ENCODE assay signal across 11 mouse cellular contexts in genomic region chr19:3458331-3459099, GRCm38 (mm10). TPM values are rescaled to one million over a fixed set of nuclear protein-coding genes. Genes with fewer than 3 reads are reported as not detected.
"Had no signal": no experiment of that assay in that cellular context is flagged by ENCODE, and none has a peak within 500 bp of the region (broad histone marks: within the 10 kb centered on the region; RNA-seq: fewer than 3 reads in every experiment).

No protein-coding gene starts in this region.

- H3K27ac ChIP-seq: kidney, embryonic 15.5 days; limb, embryonic 15.5 days; liver, embryonic 13.5 days; midbrain, embryonic 12.5 days; neural tube, embryonic 13.5 days had no signal

- H3K4me2 ChIP-seq: kidney, embryonic 15.5 days; limb, embryonic 15.5 days; liver, embryonic 13.5 days; midbrain, embryonic 12.5 days; neural tube, embryonic 13.5 days had no signal

- DNase-seq: layer of hippocampus, adult 9-11 months; liver, embryonic 13.5 days; lung, adult 18-20 months; right cerebral cortex, postnatal 14 days; thymus, postnatal 36 days had no signal

- ATAC-seq: midbrain, embryonic 16.5 days had no signal

- H3K9ac ChIP-seq: kidney, embryonic 15.5 days; limb, embryonic 15.5 days; liver, embryonic 13.5 days; midbrain, embryonic 12.5 days; neural tube, embryonic 13.5 days had no signal

- H3K27me3 ChIP-seq: kidney, embryonic 15.5 days; limb, embryonic 15.5 days; liver, embryonic 13.5 days; midbrain, embryonic 12.5 days; neural tube, embryonic 13.5 days had no signal

- H3K9me3 ChIP-seq: kidney, embryonic 15.5 days; limb, embryonic 15.5 days; liver, embryonic 13.5 days; midbrain, embryonic 12.5 days; neural tube, embryonic 13.5 days had no signal

- H3K4me1 ChIP-seq: kidney, embryonic 15.5 days; limb, embryonic 15.5 days; liver, embryonic 13.5 days; midbrain, embryonic 12.5 days; neural tube, embryonic 13.5 days had no signal

- H3K4me3 ChIP-seq: kidney, embryonic 15.5 days; limb, embryonic 15.5 days; liver, embryonic 13.5 days; midbrain, embryonic 12.5 days; neural tube, embryonic 13.5 days had no signal

RNA-seq across cellular contexts. Expression of gene Gal, which starts 44.2 kb away (rescaled TPM):
- total RNA-seq: megakaryocyte-erythroid progenitor cell, adult 5-6 weeks had no signal
- polyA plus RNA-seq: liver, embryonic 13.5 days had no signal
